Mouse (Mus musculus): ENCODE data around the gene Dppa3. TPM values are rescaled to one million over a fixed set of nuclear protein-coding genes. Genes with fewer than 3 reads are reported as not detected.
"Not testable (repeated sequence)": the region's sequence is repeated elsewhere in the genome, so short reads cannot be mapped to it uniquely, and the experiment has no call there.

Gene Dppa3
- total and polyA plus RNA-seq, 3 experiments: not detected

- DNase-seq: no peak
These were observed 13.8 kb upstream of the Dppa3 start for GRCm38 (mm10) chr6:122612426-122612825.

- DNase-seq: no peak
These were observed 12.2 kb upstream of the Dppa3 start for GRCm38 (mm10) chr6:122614047-122614446.

GRCm38 (mm10) chr6:122616022-122616421, 10.2 kb upstream of the Dppa3 start:
- no peak for DNase-seq

- DNase-seq: no peak
These were observed 5.1 kb upstream of the Dppa3 start for GRCm38 (mm10) chr6:122621066-122621465.

- no peak for DNase-seq
These were observed 1.7 kb upstream of the Dppa3 start for GRCm38 (mm10) chr6:122624480-122624879.

GRCm38 (mm10) chr6:122625156-122625555, 1.1 kb upstream of the Dppa3 start:
- DNase-seq: no peak

- peak; percentile 11 for DNase-seq
These were observed 1.4 kb downstream of the Dppa3 start for GRCm38 (mm10) chr6:122627469-122628108.

- peak; percentile 39 for DNase-seq
These were observed 7.2 kb downstream of the Dppa3 start for GRCm38 (mm10) chr6:122633411-122633810.

GRCm38 (mm10) chr6:122635315-122635714, 9.1 kb downstream of the Dppa3 start:
- peak; percentile 29 for DNase-seq

GRCm38 (mm10) chr6:122636666-122637065, 10.5 kb downstream of the Dppa3 start:
- no peak for DNase-seq

GRCm38 (mm10) chr6:122637566-122637965, 11.4 kb downstream of the Dppa3 start:
- not testable (repeated sequence) for DNase-seq

- DNase-seq: not testable (repeated sequence)
These were observed 18.0 kb downstream of the Dppa3 start for GRCm38 (mm10) chr6:122644196-122644595.

- no peak for DNase-seq
These were observed 23.7 kb downstream of the Dppa3 start for GRCm38 (mm10) chr6:122649903-122650302.

GRCm38 (mm10) chr6:122650398-122650980, 24.3 kb downstream of the Dppa3 start:
- DNase-seq: no peak

- no peak for DNase-seq
These were observed 28.1 kb downstream of the Dppa3 start for GRCm38 (mm10) chr6:122654301-122654700.

GRCm38 (mm10) chr6:122657630-122658029, 31.4 kb downstream of the Dppa3 start:
- no peak for DNase-seq

GRCm38 (mm10) chr6:122659567-122659966, 33.4 kb downstream of the Dppa3 start:
- DNase-seq: no peak

- DNase-seq: no peak
These were observed 34.6 kb downstream of the Dppa3 start for GRCm38 (mm10) chr6:122660601-122661379.

GRCm38 (mm10) chr6:122662551-122663264, 36.5 kb downstream of the Dppa3 start:
- peak; percentile 59 for DNase-seq

- no peak for DNase-seq
These were observed 37.5 kb downstream of the Dppa3 start for GRCm38 (mm10) chr6:122663596-122664206.

GRCm38 (mm10) chr6:122665866-122666265, 39.7 kb downstream of the Dppa3 start:
- DNase-seq: peak; percentile 16

- DNase-seq: no peak
These were observed 41.5 kb downstream of the Dppa3 start for GRCm38 (mm10) chr6:122667715-122668114.

Measured in adrenal gland, adult 2 months (tissue).